Mouse (Mus musculus): ENCODE measurements around the gene Dhcr24. TPM values are rescaled to one million over a fixed set of nuclear protein-coding genes. Genes with fewer than 3 reads are reported as not detected.

The Dhcr24 gene
- polyA plus RNA-seq, 1 experiment from 2014 or later, result 2.0 TPM

DNA sequence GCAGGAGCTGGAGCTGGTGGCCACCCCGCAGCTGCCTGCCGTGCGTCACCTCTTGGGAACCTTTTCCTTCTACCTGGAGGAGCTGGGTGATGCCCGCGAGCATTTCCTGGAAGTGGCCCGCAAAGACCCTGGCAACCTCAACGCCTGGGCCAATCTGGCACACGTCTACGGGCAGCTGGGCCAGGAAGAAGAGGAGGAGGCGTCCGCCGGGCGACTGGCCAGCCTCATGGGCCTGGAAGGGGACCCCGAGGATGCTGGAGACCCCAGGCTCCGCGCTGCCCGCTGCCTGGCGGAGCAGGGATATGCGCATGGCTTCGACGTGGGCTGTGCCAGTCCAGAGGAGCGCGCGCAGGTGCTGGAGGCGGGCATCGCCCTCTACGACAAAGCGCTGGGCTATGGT lies 61.9 kb downstream of the Dhcr24 start:
- no peak overlapping the region for H3K27ac ChIP-seq (ENCODE audit: low read length)
- no peaks in the 10 kb centered on the region for H3K9me3 ChIP-seq (ENCODE audit: control insufficient read depth, low read length)
- H3K4me3 ChIP-seq (ENCODE audit: low read length), result peak overlapping the region; percentile 38
- H3K4me2 ChIP-seq (ENCODE audit: low read depth, low read length), result peak overlapping the region; percentile 54
- peaks cover 2% of the 10 kb centered on the region; the same call in 1 of the 2 replicates for H3K4me1 ChIP-seq (replicated peaks; ENCODE audit: control insufficient read depth, insufficient read depth, low read length)
- no peak for ATAC-seq (ENCODE audit: low read depth)
- 21% methylated on average over 28 of the region's 28 CpGs for WGBS
- H3K9ac ChIP-seq (ENCODE audit: low read length), result no peak overlapping the region
- no peaks in the 10 kb centered on the region for H3K36me3 ChIP-seq (ENCODE audit: control insufficient read depth, insufficient read depth, low read length)
- peaks cover 24% of the 10 kb centered on the region for H3K27me3 ChIP-seq (ENCODE audit: control insufficient read depth, insufficient read depth, low read depth, low read length)

DNA sequence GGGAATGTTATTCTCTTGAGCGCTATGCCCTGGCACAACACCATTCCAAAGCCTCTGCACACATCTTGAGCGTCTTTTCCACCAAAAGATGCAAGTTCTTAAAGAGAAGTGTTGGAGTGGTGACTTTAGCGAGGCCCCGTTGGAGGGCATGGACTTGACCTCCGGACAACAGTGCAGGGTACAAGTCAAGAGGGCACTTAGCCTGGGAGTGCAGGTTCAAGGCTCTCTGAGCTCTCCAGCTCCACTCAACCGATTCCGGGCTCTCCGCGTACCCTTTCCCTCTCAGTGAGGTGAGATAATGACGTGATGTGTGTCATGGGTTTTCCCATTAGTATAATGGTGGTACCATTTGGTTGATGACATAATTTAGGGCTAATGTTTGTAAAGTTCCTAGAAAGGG lies 63.4 kb downstream of the Dhcr24 start:
- Histone ChIP-seq H3K9ac (ENCODE audit: low read length) (no peak overlapping the region), H3K4me1 (replicated peaks; ENCODE audit: control insufficient read depth, insufficient read depth, low read length) (peaks cover 2% of the 10 kb centered on the region), H3K4me3 (ENCODE audit: low read length) (no peak overlapping the region), H3K9me3 (ENCODE audit: control insufficient read depth, low read length) (no peaks in the 10 kb centered on the region), H3K36me3 (ENCODE audit: control insufficient read depth, insufficient read depth, low read length) (no peaks in the 10 kb centered on the region), H3K4me2 (ENCODE audit: low read depth, low read length) (no peak overlapping the region), H3K27ac (ENCODE audit: low read length) (no peak overlapping the region), H3K27me3 (ENCODE audit: control insufficient read depth, insufficient read depth, low read depth, low read length) (peaks cover 24% of the 10 kb centered on the region)
- 74% methylated on average over 10 of the region's 10 CpGs for WGBS
- ATAC-seq (ENCODE audit: low read depth), result no peak

DNA sequence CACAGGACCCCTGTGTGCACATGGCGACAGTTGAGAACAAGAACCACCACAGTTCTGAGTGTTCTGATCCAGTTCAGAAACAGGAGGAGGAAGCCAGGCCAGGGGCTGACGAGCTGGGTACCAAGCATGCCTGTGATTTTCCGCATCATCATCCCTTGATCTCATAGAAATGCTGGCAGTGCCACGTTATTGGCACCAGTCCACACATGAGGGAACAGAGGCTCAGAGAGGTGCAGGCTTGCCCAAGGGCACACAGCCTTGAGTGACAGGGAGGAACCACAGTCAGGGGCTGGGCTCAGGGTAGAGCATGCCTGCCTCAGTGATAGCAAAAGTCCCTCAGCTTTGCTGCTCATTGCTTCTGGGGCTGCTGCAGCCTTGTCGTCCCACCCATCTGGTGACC lies 67.0 kb downstream of the Dhcr24 start:
- H3K9me3 ChIP-seq (ENCODE audit: control insufficient read depth, low read length), result no peaks in the 10 kb centered on the region
- no peaks in the 10 kb centered on the region; the same call in 1 of the 2 replicates for H3K4me1 ChIP-seq (replicated peaks; ENCODE audit: control insufficient read depth, insufficient read depth, low read length)
- WGBS, result 70% methylated on average over 5 of the region's 5 CpGs
- peaks cover 16% of the 10 kb centered on the region for H3K27me3 ChIP-seq (ENCODE audit: control insufficient read depth, insufficient read depth, low read depth, low read length)
- H3K36me3 ChIP-seq (ENCODE audit: control insufficient read depth, insufficient read depth, low read length), result no peaks in the 10 kb centered on the region
- H3K27ac ChIP-seq (ENCODE audit: low read length), result no peak overlapping the region
- ATAC-seq (ENCODE audit: low read depth), result no peak
- H3K4me3 ChIP-seq (ENCODE audit: low read length), result no peak overlapping the region
- no peak overlapping the region for H3K4me2 ChIP-seq (ENCODE audit: low read depth, low read length)
- H3K9ac ChIP-seq (ENCODE audit: low read length), result no peak overlapping the region

DNA sequence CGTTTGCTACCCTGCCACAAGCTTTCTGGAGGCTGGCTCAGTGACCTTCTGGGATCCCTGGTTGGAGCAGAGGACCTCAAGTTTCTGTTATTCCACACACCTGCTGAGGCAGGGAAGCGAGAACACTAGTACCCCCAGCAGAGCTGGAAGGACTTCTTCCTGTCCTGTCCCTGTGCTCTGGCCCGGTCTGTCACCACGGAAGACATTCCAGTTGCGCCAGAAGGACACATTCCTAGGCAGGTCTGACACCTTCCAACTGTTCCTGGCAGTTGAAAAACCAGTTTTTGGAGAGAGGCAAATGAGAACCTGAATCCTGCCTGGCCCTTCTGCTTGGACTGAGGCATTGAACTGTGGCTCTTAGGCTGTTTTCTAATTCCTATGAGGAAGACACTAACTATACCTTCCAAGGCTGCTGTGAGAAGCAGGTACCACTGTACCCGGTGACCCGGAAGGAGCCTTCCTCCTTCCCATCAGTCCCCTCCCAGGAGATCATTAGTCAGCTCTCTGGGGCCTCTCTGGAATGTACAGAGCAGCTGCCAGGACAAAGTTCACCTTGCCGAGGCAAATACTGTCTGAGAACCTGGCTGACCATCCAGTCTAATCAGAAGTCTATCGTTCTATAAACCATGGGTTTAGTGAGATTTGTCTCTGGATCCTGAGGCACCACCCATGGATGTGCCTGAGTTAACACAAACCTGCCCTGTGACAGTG lies 68.0 kb downstream of the Dhcr24 start:
- Histone ChIP-seq H3K9me3 (ENCODE audit: control insufficient read depth, low read length) (no peaks in the 10 kb centered on the region), H3K27ac (ENCODE audit: low read length) (0 out of 2 replicates have a peak overlapping the region, but pooled peaks have one; percentile 31), H3K36me3 (ENCODE audit: control insufficient read depth, insufficient read depth, low read length) (no peaks in the 10 kb centered on the region), H3K4me3 (ENCODE audit: low read length) (no peak overlapping the region), H3K27me3 (ENCODE audit: control insufficient read depth, insufficient read depth, low read depth, low read length) (peaks cover 6% of the 10 kb centered on the region; the same call in 1 of the 2 replicates), H3K4me1 (replicated peaks; ENCODE audit: control insufficient read depth, insufficient read depth, low read length) (peaks cover 6% of the 10 kb centered on the region), H3K4me2 (ENCODE audit: low read depth, low read length) (no peak overlapping the region), H3K9ac (ENCODE audit: low read length) (no peak overlapping the region)
- WGBS, result 18% methylated on average over 9 of the region's 9 CpGs
- ATAC-seq (ENCODE audit: low read depth), result peak; percentile 29; the same call in 1 of the 2 replicates

DNA sequence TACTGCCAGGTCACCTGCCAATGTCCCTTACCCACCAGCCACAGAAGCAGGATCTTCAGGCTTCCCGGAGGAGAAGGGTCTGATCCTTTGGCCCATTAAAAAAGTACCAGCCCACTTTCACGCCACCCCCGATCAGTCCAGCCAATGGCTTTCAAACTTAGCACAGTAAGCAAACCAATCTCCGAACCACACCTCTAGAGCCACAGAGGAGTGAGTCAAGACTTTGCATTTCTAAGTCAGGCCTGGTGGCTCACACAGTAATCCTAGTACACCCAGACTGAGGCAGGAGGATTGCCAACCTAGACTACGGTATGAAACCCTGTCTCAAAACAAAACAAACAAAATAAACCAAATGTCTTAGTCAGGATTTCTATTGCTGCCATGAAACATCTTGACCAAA lies 68.5 kb downstream of the Dhcr24 start:
- no peaks in the 10 kb centered on the region for H3K9me3 ChIP-seq (ENCODE audit: control insufficient read depth, low read length)
- H3K4me3 ChIP-seq (ENCODE audit: low read length), result no peak overlapping the region
- H3K4me2 ChIP-seq (ENCODE audit: low read depth, low read length), result no peak overlapping the region
- H3K4me1 ChIP-seq (replicated peaks; ENCODE audit: control insufficient read depth, insufficient read depth, low read length), result peaks cover 8% of the 10 kb centered on the region
- 55% methylated on average over 5 of the region's 5 CpGs for WGBS
- no peak for ATAC-seq (ENCODE audit: low read depth)
- H3K27ac ChIP-seq (ENCODE audit: low read length), result no peak overlapping the region
- no peak overlapping the region for H3K9ac ChIP-seq (ENCODE audit: low read length)
- peaks cover under 1% of the 10 kb centered on the region; the same call in 1 of the 2 replicates for H3K27me3 ChIP-seq (ENCODE audit: control insufficient read depth, insufficient read depth, low read depth, low read length)
- H3K36me3 ChIP-seq (ENCODE audit: control insufficient read depth, insufficient read depth, low read length), result no peaks in the 10 kb centered on the region

DNA sequence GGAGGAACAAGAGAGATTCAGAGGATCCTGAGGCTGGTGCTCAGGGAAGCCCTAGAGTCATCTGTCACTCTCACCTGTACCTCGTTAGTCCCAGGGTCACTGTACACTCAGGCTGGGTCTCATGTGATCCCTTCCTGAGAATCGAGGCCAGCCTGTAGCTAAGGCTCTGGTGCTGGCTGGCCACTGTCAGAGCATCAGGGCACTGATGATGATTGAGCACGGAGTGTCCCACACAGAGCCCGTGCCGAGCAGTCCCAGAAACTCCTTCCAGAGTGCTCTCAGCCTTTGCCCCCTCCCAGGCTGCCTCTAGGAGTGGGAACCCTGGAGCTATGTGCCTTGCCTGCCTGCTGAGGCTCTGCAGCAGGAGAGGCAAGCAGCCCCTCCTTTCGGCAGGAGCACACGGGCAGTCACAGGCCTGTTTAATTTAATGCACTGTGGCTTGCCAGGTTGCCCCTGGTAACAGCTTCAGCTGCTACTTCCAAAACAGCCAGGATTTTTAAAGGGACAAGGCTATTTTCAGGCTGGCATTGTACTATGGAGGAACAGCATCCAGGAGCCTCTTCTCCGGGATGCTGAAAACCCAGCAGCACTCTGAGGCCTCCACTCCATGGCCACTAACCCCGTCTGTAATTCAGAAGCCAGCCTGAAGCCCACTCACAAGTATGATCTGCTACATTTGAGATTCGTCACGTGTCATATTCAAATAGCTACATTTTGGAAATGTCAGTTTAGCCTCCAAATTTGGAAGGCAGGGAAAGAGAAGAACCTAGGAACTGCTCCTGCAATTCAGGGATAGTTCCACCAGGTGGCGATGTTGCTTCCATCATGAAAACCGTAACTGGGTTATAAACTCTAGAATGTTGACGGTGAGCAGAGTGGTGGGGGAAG lies 69.7 kb downstream of the Dhcr24 start:
- H3K36me3 ChIP-seq (ENCODE audit: control insufficient read depth, insufficient read depth, low read length), result no peaks in the 10 kb centered on the region
- H3K9me3 ChIP-seq (ENCODE audit: control insufficient read depth, low read length), result no peaks in the 10 kb centered on the region
- no peak overlapping the region for H3K4me2 ChIP-seq (ENCODE audit: low read depth, low read length)
- H3K4me1 ChIP-seq (replicated peaks; ENCODE audit: control insufficient read depth, insufficient read depth, low read length), result peaks cover 8% of the 10 kb centered on the region
- H3K9ac ChIP-seq (ENCODE audit: low read length), result no peak overlapping the region
- 20% methylated on average over 14 of the region's 14 CpGs for WGBS
- no peak overlapping the region for H3K27ac ChIP-seq (ENCODE audit: low read length)
- ATAC-seq (ENCODE audit: low read depth), result no peak
- H3K27me3 ChIP-seq (ENCODE audit: control insufficient read depth, insufficient read depth, low read depth, low read length), result no peaks in the 10 kb centered on the region
- no peak overlapping the region for H3K4me3 ChIP-seq (ENCODE audit: low read length)

DNA sequence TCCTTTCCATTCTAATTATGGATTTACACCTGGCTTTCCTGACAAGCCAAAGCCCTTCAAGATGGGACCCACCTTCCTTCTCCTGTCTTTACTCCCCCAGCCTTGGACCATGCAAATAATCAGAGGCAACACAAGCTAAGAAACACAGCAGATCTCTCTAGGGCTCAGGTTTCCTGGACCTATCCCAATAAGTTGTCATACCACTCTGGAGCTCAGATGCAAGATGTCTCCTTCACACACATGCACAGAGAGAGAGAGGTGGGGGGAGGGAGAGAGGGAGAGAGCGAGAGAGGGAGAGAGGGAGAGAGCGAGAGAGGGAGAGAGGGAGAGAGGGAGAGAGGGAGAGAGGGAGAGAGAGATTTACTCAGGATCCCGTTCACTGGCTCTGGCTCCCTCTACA lies 71.5 kb downstream of the Dhcr24 start:
- peak; percentile 71 for ATAC-seq (ENCODE audit: low read depth)
- no peaks in the 10 kb centered on the region for H3K27me3 ChIP-seq (ENCODE audit: control insufficient read depth, insufficient read depth, low read depth, low read length)

DNA sequence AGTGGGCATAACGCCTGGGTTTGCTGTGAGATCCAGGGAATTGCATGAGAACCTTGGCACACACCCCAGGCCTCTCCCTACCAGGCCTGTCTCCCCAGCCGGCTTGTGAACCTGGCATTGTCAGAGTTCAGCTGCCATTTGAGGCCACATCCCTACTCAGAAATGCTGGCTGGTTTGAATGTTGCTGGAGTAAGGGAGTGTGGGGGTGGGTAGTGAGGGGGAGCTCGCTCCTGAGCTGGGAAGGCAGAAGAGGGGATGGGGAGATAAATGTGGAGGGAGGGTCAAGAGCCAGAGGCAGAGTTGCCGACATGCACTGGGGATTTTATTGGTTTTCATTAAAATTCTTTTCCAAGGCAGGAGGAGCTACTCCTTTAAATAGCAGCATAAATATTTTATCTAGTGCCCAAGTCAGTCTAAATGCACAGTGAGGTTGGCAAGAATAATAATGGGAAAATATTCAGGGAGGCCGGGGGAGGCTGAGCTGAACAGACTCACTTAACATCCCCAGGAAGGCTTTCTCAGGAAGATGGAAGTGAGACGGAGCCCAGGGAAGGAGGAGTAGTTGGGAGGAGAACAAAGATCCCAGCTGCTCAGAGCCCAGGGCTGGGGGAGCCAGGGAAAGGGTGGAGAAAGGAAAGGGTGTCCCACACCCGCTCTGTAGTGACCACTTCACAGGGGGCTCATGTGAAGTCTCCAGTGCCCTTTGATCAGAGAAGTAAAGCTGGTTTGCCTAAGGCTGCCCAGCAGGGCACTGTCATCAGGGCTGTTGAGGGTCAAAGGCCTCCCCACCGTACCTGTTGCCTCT lies 72.6 kb downstream of the Dhcr24 start:
- Histone ChIP-seq H3K4me2 (ENCODE audit: low read depth, low read length) (no peak overlapping the region), H3K27me3 (ENCODE audit: control insufficient read depth, insufficient read depth, low read depth, low read length) (no peaks in the 10 kb centered on the region), H3K36me3 (ENCODE audit: control insufficient read depth, insufficient read depth, low read length) (no peaks in the 10 kb centered on the region), H3K27ac (ENCODE audit: low read length) (peak overlapping the region; percentile 37; the same call in 1 of the 2 replicates), H3K9ac (ENCODE audit: low read length) (no peak overlapping the region), H3K9me3 (ENCODE audit: control insufficient read depth, low read length) (no peaks in the 10 kb centered on the region), H3K4me3 (ENCODE audit: low read length) (no peak overlapping the region), H3K4me1 (replicated peaks; ENCODE audit: control insufficient read depth, insufficient read depth, low read length) (peaks cover 8% of the 10 kb centered on the region)
- no peak; the same call in 1 of the 2 replicates for ATAC-seq (ENCODE audit: low read depth)
- 23% methylated on average over 8 of the region's 8 CpGs for WGBS

More for the DNA sequence above, 71.5 kb downstream of the Dhcr24 start:
- peaks cover 8% of the 10 kb centered on the region for H3K4me1 ChIP-seq (replicated peaks; ENCODE audit: control insufficient read depth, insufficient read depth, low read length)
- no peak overlapping the region for H3K27ac ChIP-seq (ENCODE audit: low read length)
- H3K36me3 ChIP-seq (ENCODE audit: control insufficient read depth, insufficient read depth, low read length), result no peaks in the 10 kb centered on the region
- H3K9me3 ChIP-seq (ENCODE audit: control insufficient read depth, low read length), result no peaks in the 10 kb centered on the region
- H3K4me3 ChIP-seq (ENCODE audit: low read length), result no peak overlapping the region
- 19% methylated on average over 2 of the region's 3 CpGs for WGBS
- H3K4me2 ChIP-seq (ENCODE audit: low read depth, low read length), result no peak overlapping the region
- H3K9ac ChIP-seq (ENCODE audit: low read length), result no peak overlapping the region
